Mouse (Mus musculus) brain, embryonic 14.5 days (tissue): Measurements from ENCODE around the gene Arhgap9. TPM values are rescaled to one million over a fixed set of nuclear protein-coding genes. Genes with fewer than 3 reads are reported as not detected.
A peak's percentile ranks its signal among the peaks of the same experiment; 100 is the strongest.

ENCODE experiments used
- DNase-seq: peaks from one replicate; pipeline ENCODE4 v3.0.0-alpha.2; 2011; ENCODE audit warnings: low read depth
- CTCF ChIP-seq: fragments of 200-500 bp; IDR thresholded peaks from 2 replicates; pipeline ENCODE4 v1.5.1; 2012; ENCODE audit warnings: inconsistent platforms, mild to moderate bottlenecking, moderate library complexity, borderline replicate concordance; ENCODE audit not compliant: insufficient read depth, insufficient read length; ENCODE audit errors: extremely low read depth
- POLR2A ChIP-seq: fragments of 200-500 bp; IDR thresholded peaks from 2 replicates; pipeline ENCODE4 v1.6.1; 2012; ENCODE audit warnings: mild to moderate bottlenecking, inconsistent platforms, borderline replicate concordance; ENCODE audit not compliant: poor library complexity, insufficient read depth, insufficient read length, severe bottlenecking; ENCODE audit errors: extremely low read depth
- polyA plus RNA-seq: library from polyadenylated mRNA; depleted of rRNA; stranded (reverse); fragments of >200 nt; gene quantifications from 2 replicates; pipeline ENCODE4 v1.2.3, GENCODE M21; 2012

The Arhgap9 gene
- polyA plus RNA-seq, 1 experiment: 0.49 TPM

DNA sequence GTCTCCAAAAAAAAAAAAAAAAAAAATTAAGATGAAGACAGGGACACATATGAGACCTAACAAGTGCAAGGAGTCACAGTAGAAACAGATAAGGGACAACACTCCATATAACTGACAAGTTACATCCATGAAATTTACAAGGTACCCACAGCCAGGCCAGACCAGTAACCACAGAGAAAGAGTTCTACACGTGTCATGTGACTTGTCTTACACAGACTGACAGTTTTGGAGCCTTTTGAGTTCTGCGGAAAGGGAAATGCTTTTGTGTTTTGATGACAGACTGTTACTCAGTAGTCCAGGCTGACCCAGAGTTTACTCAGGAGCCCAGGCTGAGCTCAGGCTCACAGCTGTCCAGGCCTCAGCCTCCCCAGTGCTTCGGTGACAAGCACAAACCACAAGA, 21.3 kb downstream of the Arhgap9 start:
- TF ChIP-seq CTCF: no peak
- TF ChIP-seq POLR2A: no peak
- no peak for DNase-seq

GRCm38 (mm10) chr10:127346173-127346572, 24.4 kb downstream of the Arhgap9 start:
- TF ChIP-seq POLR2A (no peak), CTCF (no peak)
- no peak for DNase-seq

- DNase-seq: no peak
- TF ChIP-seq CTCF (peak; percentile 26; the same call in 1 of the 2 replicates), POLR2A (no peak)
Observed at GRCm38 (mm10) chr10:127348957-127349356, 27.2 kb downstream of the Arhgap9 start.

DNA sequence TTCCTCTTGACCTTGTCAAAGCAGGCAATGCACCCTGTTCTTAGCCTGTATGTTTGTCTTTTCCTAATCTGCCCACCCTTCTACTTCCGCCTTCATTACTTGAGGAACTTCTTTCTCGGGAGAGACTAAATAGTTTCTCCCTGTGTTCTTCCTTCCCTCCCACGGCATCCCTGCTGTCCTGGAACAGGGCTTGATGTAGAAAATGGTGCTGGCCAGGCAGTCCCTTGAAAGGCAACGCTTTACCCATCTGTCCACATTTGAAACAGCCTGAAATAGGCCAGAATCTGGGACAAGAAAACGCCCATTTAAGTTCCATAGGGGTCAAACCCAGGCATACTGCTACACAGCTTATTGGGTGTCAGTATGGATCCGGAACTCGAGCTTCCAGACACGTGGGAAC, 28.0 kb downstream of the Arhgap9 start:
- no peak for DNase-seq
- TF ChIP-seq CTCF (no peak), POLR2A (no peak)

GRCm38 (mm10) chr10:127350594-127351284, 29.0 kb downstream of the Arhgap9 start:
- peak; percentile 96 for TF ChIP-seq CTCF
- TF ChIP-seq POLR2A: no peak
- DNase-seq: peak; percentile 73

DNA sequence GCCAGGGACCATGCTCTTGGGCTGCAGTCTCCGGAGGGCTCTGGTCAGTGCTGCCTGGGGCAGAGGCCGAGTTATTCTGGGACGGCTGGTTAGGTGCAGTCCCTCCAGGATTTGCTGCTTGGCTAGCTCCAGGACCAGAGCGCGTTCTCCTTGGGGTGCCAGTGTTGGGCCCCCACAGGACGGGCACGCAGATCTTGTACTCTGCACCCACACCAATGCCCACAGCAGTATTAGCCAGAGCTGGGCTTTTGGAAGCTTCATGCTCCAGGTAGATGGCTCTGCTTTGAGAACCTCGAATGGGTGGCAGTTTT, 29.5 kb downstream of the Arhgap9 start:
- DNase-seq: no peak
- TF ChIP-seq CTCF: no peak
- TF ChIP-seq POLR2A: no peak

DNA sequence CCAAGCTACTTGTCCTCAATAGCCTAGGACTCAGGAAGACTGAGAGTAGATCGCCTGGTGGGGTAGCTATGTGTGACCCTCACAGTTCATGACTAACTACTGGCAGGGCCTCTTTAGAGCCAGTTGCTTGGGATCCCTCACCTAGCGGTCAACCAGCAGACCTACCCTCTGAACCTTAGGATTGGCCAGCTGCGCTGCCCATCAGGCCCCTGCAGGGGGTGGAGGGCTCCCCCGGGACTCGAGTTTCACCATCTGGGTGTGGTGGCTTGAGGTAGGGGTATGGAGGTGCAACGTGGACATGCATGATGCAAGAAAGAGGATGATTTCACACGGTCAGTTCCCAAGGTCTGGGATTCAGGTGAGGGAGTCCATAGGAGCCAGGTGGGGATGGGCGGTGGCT, 30.0 kb downstream of the Arhgap9 start:
- no peak for DNase-seq
- no peak for TF ChIP-seq POLR2A
- no peak for TF ChIP-seq CTCF

DNA sequence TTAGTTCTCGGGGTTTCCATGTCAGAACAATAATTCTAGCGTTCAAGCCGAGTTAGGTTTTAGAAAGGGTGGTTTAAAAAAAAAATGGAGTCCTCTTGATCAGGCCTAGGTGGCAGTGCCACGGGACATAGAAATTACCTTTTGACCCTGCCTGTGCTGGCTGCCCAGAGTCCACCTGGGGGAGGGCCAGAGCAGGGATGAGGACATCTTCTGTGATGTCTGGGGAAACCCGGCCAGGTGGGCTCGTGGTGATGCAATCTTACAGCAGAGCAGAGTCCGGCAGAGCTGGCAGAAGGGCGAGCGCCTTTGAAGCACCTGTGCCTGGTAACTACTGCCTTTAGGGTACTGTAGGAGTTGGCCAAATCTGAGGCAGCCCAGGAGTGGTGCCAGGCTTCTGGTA, 30.4 kb downstream of the Arhgap9 start:
- no peak for DNase-seq
- TF ChIP-seq CTCF (no peak), POLR2A (no peak)

DNA sequence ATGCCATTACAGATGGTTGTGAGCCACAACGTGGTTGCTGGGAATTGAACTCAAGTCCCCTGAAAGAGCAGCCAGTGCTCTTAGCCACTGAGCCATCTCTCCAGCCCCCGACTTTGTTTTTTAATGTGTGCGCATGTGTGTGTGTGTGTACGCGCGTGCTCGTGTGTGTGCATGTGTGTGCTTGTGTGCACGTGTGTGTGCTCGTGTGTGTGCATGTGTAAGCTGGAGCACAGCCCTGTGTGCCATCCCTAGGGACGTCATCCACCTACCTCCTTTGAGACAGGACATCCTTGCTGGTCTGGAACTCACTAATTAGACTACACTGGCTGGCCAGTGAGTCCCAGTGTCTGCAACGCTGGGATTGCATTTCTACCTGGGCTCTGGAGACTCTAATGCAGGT, 31.0 kb downstream of the Arhgap9 start:
- TF ChIP-seq CTCF (no peak), POLR2A (no peak)
- DNase-seq: no peak

GRCm38 (mm10) chr10:127353909-127354895, 32.4 kb downstream of the Arhgap9 start, which contains the start of gene Inhbe:
Gene Inhbe (minus strand): TSS chr10:127354411.
- DNase-seq: no peak
- TF ChIP-seq CTCF (peak; percentile 35; the same call in 1 of the 2 replicates), POLR2A (no peak)

GRCm38 (mm10) chr10:127355336-127355735, 33.6 kb downstream of the Arhgap9 start:
- no peak for DNase-seq
- TF ChIP-seq CTCF: no peak
- no peak for TF ChIP-seq POLR2A

GRCm38 (mm10) chr10:127360714-127361113, 39.0 kb downstream of the Arhgap9 start:
- DNase-seq: no peak
- TF ChIP-seq CTCF (no peak), POLR2A (no peak)

- DNase-seq: no peak
- TF ChIP-seq POLR2A (no peak), CTCF (no peak)
Observed at GRCm38 (mm10) chr10:127367116-127367515, 45.4 kb downstream of the Arhgap9 start.
